Comparison of ENCODE assay signal across 23 mouse cellular contexts in genomic region chr16:62182988-62183387, GRCm38 (mm10).
"Had no signal": no experiment of that assay in that cellular context is flagged by ENCODE, and none has a peak within 500 bp of the region (broad histone marks: within the 10 kb centered on the region; RNA-seq: fewer than 3 reads in every experiment).

No protein-coding gene starts in this region.

- H3K9me3 ChIP-seq: limb, embryonic 10.5 days; limb, embryonic 13.5 days; liver, embryonic 15.5 days; lung, embryonic 15.5 days; neural tube, embryonic 13.5 days had no signal

- H3K36me3 ChIP-seq: limb, embryonic 10.5 days; limb, embryonic 13.5 days; liver, embryonic 12.5 days; liver, embryonic 15.5 days; lung, embryonic 15.5 days; neural tube, embryonic 13.5 days had no signal

- H3K4me1 ChIP-seq: limb, embryonic 10.5 days; limb, embryonic 13.5 days; liver, embryonic 12.5 days; liver, embryonic 15.5 days; lung, embryonic 15.5 days; neural tube, embryonic 13.5 days had no signal

- H3K4me2 ChIP-seq: limb, embryonic 13.5 days; liver, embryonic 12.5 days; liver, embryonic 15.5 days; lung, embryonic 15.5 days; midbrain, embryonic 11.5 days; neural tube, embryonic 13.5 days had no signal

- H3K9ac ChIP-seq: limb, embryonic 13.5 days; liver, embryonic 12.5 days; liver, embryonic 15.5 days; lung, embryonic 15.5 days; neural tube, embryonic 13.5 days had no signal

- H3K27me3 ChIP-seq: limb, embryonic 13.5 days; liver, embryonic 12.5 days; liver, embryonic 15.5 days; lung, embryonic 15.5 days; neural tube, embryonic 13.5 days had no signal

- DNase-seq: kidney, adult 18-20 months; kidney, adult 9 months; kidney, postnatal 14 days; kidney, postnatal 4 days; liver; lung, adult 18-20 months; lung, postnatal 10 days; lung, postnatal 36 days; retina, postnatal 1 day; right cerebral cortex, postnatal 4 days; thymus, postnatal 25 days had no signal

- H3K27ac ChIP-seq: left cerebral cortex, adult 2 months; limb, embryonic 10.5 days; limb, embryonic 13.5 days; liver, embryonic 12.5 days; liver, embryonic 15.5 days; lung, embryonic 15.5 days; neural tube, embryonic 13.5 days; stomach, postnatal 0 days had no signal

- H3K4me3 ChIP-seq: left cerebral cortex, adult 2 months; limb, embryonic 10.5 days; limb, embryonic 13.5 days; liver, embryonic 12.5 days; liver, embryonic 15.5 days; lung, embryonic 15.5 days; myocyte; neural tube, embryonic 13.5 days had no signal

- ATAC-seq: intestine, embryonic 16.5 days; liver, embryonic 12.5 days; midbrain, embryonic 16.5 days had no signal
